Mouse (Mus musculus) cortical plate, adult 2 months (tissue): ENCODE measurements around the gene Gm21119.
"Not testable (repeated sequence)": the region's sequence is repeated elsewhere in the genome, so short reads cannot be mapped to it uniquely, and the experiment has no call there.

Source experiments
- CTCF ChIP-seq: fragments of 200-500 bp; IDR thresholded peaks from 2 replicates; pipeline ENCODE4 v1.5.1; 2011; ENCODE audit warnings: mild to moderate bottlenecking, control low read depth, low read length; ENCODE audit not compliant: insufficient read depth; ENCODE audit errors: extremely low read depth
- POLR2A ChIP-seq: fragments of 200-500 bp; IDR thresholded peaks from 2 replicates; pipeline ENCODE4 v1.6.1; 2011; ENCODE audit warnings: mild to moderate bottlenecking, low read length, control low read depth; ENCODE audit not compliant: insufficient read depth; ENCODE audit errors: extremely low read depth

DNA sequence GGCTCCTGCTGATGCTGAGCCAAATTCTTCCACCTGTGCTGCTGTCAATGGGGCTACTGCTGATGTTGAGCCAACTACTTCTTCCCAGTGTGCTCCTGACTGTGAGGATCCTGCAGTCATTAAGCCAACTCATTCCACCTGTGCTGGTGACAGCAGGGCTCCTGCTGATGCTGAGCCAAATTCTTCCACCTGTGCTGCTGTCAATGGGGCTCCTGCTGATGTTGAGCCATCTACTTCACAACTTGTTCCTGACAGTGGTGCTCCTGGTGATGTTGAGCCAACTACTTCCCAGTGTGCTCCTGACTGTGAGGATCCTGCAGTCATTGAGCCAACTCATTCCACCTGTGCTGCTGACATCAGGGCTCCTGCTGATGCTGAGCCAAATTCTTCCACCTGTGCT, 63.7 kb downstream of the Gm21119 start:
- TF ChIP-seq CTCF, POLR2A: not testable (repeated sequence)
